Mouse (Mus musculus): ENCODE data around the gene Zbp1. TPM values are rescaled to one million over a fixed set of nuclear protein-coding genes. Genes with fewer than 3 reads are reported as not detected.

The Zbp1 gene
- polyA plus RNA-seq, 1 experiment from 2014 or later = not detected

GRCm38 (mm10) chr2:173181901-173182300 is 36.8 kb downstream of the Zbp1 start:
- WGBS = 84% methylated on average over 7 of the region's 7 CpGs
- H3K4me3 ChIP-seq (ENCODE audit: control insufficient read depth in 1 of 2, insufficient read depth in 1 of 2, low read depth in 1 of 2, low read length in 2 of 2) = no peak overlapping the region
- H3K36me3 ChIP-seq (ENCODE audit: control insufficient read depth, insufficient read depth, low read length) = no peaks in the 10 kb centered on the region
- ATAC-seq (ENCODE audit: insufficient number of reproducible peaks, insufficient read depth, low FRiP score, low read depth) = no peak
- no peak overlapping the region for H3K4me2 ChIP-seq (ENCODE audit: low read length)
- H3K4me1 ChIP-seq (ENCODE audit: control insufficient read depth in 2 of 2, insufficient read depth in 2 of 2, low read length in 2 of 2) = 0 out of 4 replicates have a peak, but pooled peaks cover 0 to 3% of the 10 kb centered on the region in 2 experiments
- H3K9me3 ChIP-seq (ENCODE audit: control insufficient read depth, low read length) = no peaks in the 10 kb centered on the region
- H3K9ac ChIP-seq (ENCODE audit: low read length) = no peak overlapping the region
- no peak overlapping the region for H3K27ac ChIP-seq (replicated peaks in 1 of 2; ENCODE audit: control insufficient read depth in 1 of 2, insufficient read depth in 1 of 2, low read depth in 2 of 2, low read length in 2 of 2)
- peaks cover 21% of the 10 kb centered on the region for H3K27me3 ChIP-seq (ENCODE audit: control insufficient read depth, insufficient read depth, low read length)

DNA sequence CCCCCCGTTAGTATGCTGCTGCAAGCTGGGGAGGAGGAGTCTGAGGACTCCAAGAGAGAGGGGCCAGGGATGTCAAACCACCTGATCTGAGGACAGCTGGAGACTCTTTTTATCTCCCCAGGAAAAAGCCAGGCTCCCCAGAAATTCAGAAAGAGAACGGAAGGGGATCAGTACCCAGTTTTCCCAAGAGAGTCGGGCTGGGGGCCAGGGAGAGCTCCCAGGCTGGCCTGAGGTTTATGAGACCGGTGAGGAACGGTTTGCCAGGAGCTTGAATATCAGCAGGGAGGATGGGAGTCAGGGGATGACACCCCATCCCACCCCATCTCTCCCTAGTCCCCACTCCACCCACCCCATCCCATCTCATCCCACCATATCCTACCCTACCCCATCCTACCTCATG is 37.2 kb downstream of the Zbp1 start:
- Histone ChIP-seq H3K27me3 (ENCODE audit: control insufficient read depth, insufficient read depth, low read length) (peaks cover 21% of the 10 kb centered on the region), H3K9me3 (ENCODE audit: control insufficient read depth, low read length) (no peaks in the 10 kb centered on the region)
- 52% methylated on average over 5 of the region's 5 CpGs for WGBS

GRCm38 (mm10) chr2:173180721-173181388 is 37.9 kb downstream of the Zbp1 start:
- H3K4me1 ChIP-seq (ENCODE audit: control insufficient read depth in 2 of 2, insufficient read depth in 2 of 2, low read length in 2 of 2) = no peaks in the 10 kb centered on the region
- no peak overlapping the region for H3K4me3 ChIP-seq (ENCODE audit: control insufficient read depth in 1 of 2, insufficient read depth in 1 of 2, low read depth in 1 of 2, low read length in 2 of 2)
- ATAC-seq (ENCODE audit: insufficient number of reproducible peaks, insufficient read depth, low FRiP score, low read depth) = no peak
- no peak overlapping the region for H3K9ac ChIP-seq (ENCODE audit: low read length)
- H3K27ac ChIP-seq (replicated peaks in 1 of 2; ENCODE audit: control insufficient read depth in 1 of 2, insufficient read depth in 1 of 2, low read depth in 2 of 2, low read length in 2 of 2) = no peak overlapping the region
- H3K4me2 ChIP-seq (ENCODE audit: low read length) = no peak overlapping the region
- H3K36me3 ChIP-seq (ENCODE audit: control insufficient read depth, insufficient read depth, low read length) = no peaks in the 10 kb centered on the region
- WGBS = 80% methylated on average over 11 of the region's 11 CpGs
- H3K9me3 ChIP-seq (ENCODE audit: control insufficient read depth, low read length) = no peaks in the 10 kb centered on the region
- peaks cover 19% of the 10 kb centered on the region for H3K27me3 ChIP-seq (ENCODE audit: control insufficient read depth, insufficient read depth, low read length)

More for the DNA sequence above, 37.2 kb downstream of the Zbp1 start:
- no peaks in the 10 kb centered on the region for H3K36me3 ChIP-seq (ENCODE audit: control insufficient read depth, insufficient read depth, low read length)
- H3K9ac ChIP-seq (ENCODE audit: low read length) = no peak overlapping the region
- H3K4me2 ChIP-seq (ENCODE audit: low read length) = no peak overlapping the region
- H3K4me1 ChIP-seq (ENCODE audit: control insufficient read depth in 2 of 2, insufficient read depth in 2 of 2, low read length in 2 of 2) = 0 out of 4 replicates have a peak, but pooled peaks cover 0 to 2% of the 10 kb centered on the region in 2 experiments
- H3K27ac ChIP-seq (replicated peaks in 1 of 2; ENCODE audit: control insufficient read depth in 1 of 2, insufficient read depth in 1 of 2, low read depth in 2 of 2, low read length in 2 of 2) = no peak overlapping the region
- ATAC-seq (ENCODE audit: insufficient number of reproducible peaks, insufficient read depth, low FRiP score, low read depth) = no peak
- H3K4me3 ChIP-seq (ENCODE audit: control insufficient read depth in 1 of 2, insufficient read depth in 1 of 2, low read depth in 1 of 2, low read length in 2 of 2) = no peak overlapping the region

DNA sequence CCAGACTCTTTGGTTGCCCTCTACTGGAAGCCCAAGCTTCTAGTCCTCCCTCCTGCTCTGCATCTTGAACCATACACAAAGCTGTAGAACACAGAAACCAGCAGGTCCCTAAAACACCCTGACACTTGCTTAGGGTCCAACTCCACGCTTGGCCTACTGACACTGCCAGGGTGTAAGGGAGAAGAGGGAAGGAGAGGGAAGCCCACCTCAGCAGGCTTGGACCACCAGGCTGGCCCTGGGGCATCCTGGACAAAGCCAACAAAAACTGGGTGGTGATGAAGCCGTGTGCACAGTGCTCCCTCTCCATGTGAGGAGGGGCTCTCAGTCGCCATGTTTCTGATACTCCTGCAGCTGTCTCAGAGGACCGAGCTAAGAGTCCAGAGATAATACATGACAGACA is 38.7 kb downstream of the Zbp1 start:
- H3K9me3 ChIP-seq (ENCODE audit: control insufficient read depth, low read length) = peaks cover 4% of the 10 kb centered on the region; the same call in 1 of the 2 replicates
- ATAC-seq (ENCODE audit: insufficient number of reproducible peaks, insufficient read depth, low FRiP score, low read depth) = no peak
- no peak overlapping the region for H3K9ac ChIP-seq (ENCODE audit: low read length)
- no peaks in the 10 kb centered on the region for H3K36me3 ChIP-seq (ENCODE audit: control insufficient read depth, insufficient read depth, low read length)
- no peak overlapping the region for H3K4me2 ChIP-seq (ENCODE audit: low read length)
- no peak overlapping the region for H3K27ac ChIP-seq (replicated peaks in 1 of 2; ENCODE audit: control insufficient read depth in 1 of 2, insufficient read depth in 1 of 2, low read depth in 2 of 2, low read length in 2 of 2)
- H3K4me1 ChIP-seq (ENCODE audit: control insufficient read depth in 2 of 2, insufficient read depth in 2 of 2, low read length in 2 of 2) = no peaks in the 10 kb centered on the region
- peaks cover 12% of the 10 kb centered on the region for H3K27me3 ChIP-seq (ENCODE audit: control insufficient read depth, insufficient read depth, low read length)
- 62% methylated on average over 4 of the region's 4 CpGs for WGBS
- H3K4me3 ChIP-seq (ENCODE audit: control insufficient read depth in 1 of 2, insufficient read depth in 1 of 2, low read depth in 1 of 2, low read length in 2 of 2) = no peak overlapping the region

- H3K36me3 ChIP-seq (ENCODE audit: control insufficient read depth, insufficient read depth, low read length) = no peaks in the 10 kb centered on the region
- ATAC-seq (ENCODE audit: insufficient number of reproducible peaks, insufficient read depth, low FRiP score, low read depth) = no peak
- H3K27me3 ChIP-seq (ENCODE audit: control insufficient read depth, insufficient read depth, low read length) = peaks cover 3% of the 10 kb centered on the region
- no peak overlapping the region for H3K9ac ChIP-seq (ENCODE audit: low read length)
- no peak overlapping the region for H3K4me3 ChIP-seq (ENCODE audit: control insufficient read depth in 1 of 2, insufficient read depth in 1 of 2, low read depth in 1 of 2, low read length in 2 of 2)
- peaks cover 3 to 6% of the 10 kb centered on the region in 2 experiments; a peak in 2 of 4 replicates for H3K4me1 ChIP-seq (ENCODE audit: control insufficient read depth in 2 of 2, insufficient read depth in 2 of 2, low read length in 2 of 2)
- 80% methylated on average over 7 of the region's 7 CpGs for WGBS
- H3K9me3 ChIP-seq (ENCODE audit: control insufficient read depth, low read length) = peaks cover 4% of the 10 kb centered on the region; the same call in 1 of the 2 replicates
- no peak overlapping the region for H3K4me2 ChIP-seq (ENCODE audit: low read length)
- no peak overlapping the region for H3K27ac ChIP-seq (replicated peaks in 1 of 2; ENCODE audit: control insufficient read depth in 1 of 2, insufficient read depth in 1 of 2, low read depth in 2 of 2, low read length in 2 of 2)
These were observed 39.7 kb downstream of the Zbp1 start for GRCm38 (mm10) chr2:173179046-173179445.

DNA sequence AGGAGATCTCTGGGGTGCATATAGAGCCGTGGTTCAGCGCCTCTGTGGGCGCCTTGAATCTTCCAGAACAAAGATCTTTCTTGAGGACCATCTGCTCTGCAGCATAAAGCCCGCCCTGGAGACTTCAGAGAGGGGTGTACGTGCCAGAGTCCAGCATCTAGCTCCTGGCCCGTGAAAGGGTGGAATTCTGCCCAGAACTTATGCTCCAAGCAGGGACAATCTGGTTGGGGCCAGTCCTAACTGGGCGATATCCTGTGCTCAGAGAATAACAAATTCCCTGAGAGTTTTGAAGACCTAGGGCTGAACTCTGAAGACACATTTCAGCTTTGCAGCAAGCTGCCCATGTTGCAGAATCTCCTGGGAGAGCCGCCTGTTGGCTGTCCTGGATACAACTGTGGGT is 40.8 kb downstream of the Zbp1 start:
- Histone ChIP-seq H3K9ac (ENCODE audit: low read length) (no peak overlapping the region), H3K27me3 (ENCODE audit: control insufficient read depth, insufficient read depth, low read length) (peaks cover 3% of the 10 kb centered on the region), H3K4me1 (ENCODE audit: control insufficient read depth in 2 of 2, insufficient read depth in 2 of 2, low read length in 2 of 2) (peaks cover 12 to 13% of the 10 kb centered on the region in 2 experiments), H3K9me3 (ENCODE audit: control insufficient read depth, low read length) (peaks cover 4% of the 10 kb centered on the region; the same call in 1 of the 2 replicates), H3K4me2 (ENCODE audit: low read length) (no peak overlapping the region), H3K4me3 (ENCODE audit: control insufficient read depth in 1 of 2, insufficient read depth in 1 of 2, low read depth in 1 of 2, low read length in 2 of 2) (no peak overlapping the region), H3K27ac (replicated peaks in 1 of 2; ENCODE audit: control insufficient read depth in 1 of 2, insufficient read depth in 1 of 2, low read depth in 2 of 2, low read length in 2 of 2) (no peak overlapping the region), H3K36me3 (ENCODE audit: control insufficient read depth, insufficient read depth, low read length) (no peaks in the 10 kb centered on the region)
- ATAC-seq (ENCODE audit: insufficient number of reproducible peaks, insufficient read depth, low FRiP score, low read depth) = no peak
- 85% methylated on average over 8 of the region's 8 CpGs for WGBS

DNA sequence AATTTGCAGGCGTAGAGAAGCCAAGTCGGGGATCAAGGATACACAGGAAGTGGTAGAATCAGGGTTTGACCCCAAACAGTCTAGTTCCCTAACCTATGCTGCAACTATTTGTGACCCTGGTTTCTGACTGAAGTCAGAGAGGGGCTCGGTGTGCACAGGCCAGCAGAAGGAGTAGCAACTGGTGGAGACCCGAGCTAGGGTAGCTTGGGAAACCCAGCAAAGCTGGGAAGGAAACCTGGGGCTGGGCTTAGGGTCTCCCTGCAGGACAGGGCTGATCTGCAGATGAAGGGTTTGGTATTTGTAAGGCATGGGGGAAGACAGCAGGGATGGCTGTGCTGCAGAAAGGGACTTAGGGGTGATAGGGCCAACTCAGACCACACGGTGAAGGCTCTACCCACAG is 41.2 kb downstream of the Zbp1 start:
- Histone ChIP-seq H3K9me3 (ENCODE audit: control insufficient read depth, low read length) (peaks cover 4% of the 10 kb centered on the region; the same call in 1 of the 2 replicates), H3K36me3 (ENCODE audit: control insufficient read depth, insufficient read depth, low read length) (no peaks in the 10 kb centered on the region), H3K27ac (replicated peaks in 1 of 2; ENCODE audit: control insufficient read depth in 1 of 2, insufficient read depth in 1 of 2, low read depth in 2 of 2, low read length in 2 of 2) (no peak overlapping the region), H3K4me1 (ENCODE audit: control insufficient read depth in 2 of 2, insufficient read depth in 2 of 2, low read length in 2 of 2) (peaks cover 15% of the 10 kb centered on the region in 2 experiments), H3K9ac (ENCODE audit: low read length) (no peak overlapping the region), H3K4me2 (ENCODE audit: low read length) (no peak overlapping the region), H3K4me3 (ENCODE audit: control insufficient read depth in 1 of 2, insufficient read depth in 1 of 2, low read depth in 1 of 2, low read length in 2 of 2) (no peak overlapping the region), H3K27me3 (ENCODE audit: control insufficient read depth, insufficient read depth, low read length) (no peaks in the 10 kb centered on the region; the same call in 1 of the 2 replicates)
- no peak for ATAC-seq (ENCODE audit: insufficient number of reproducible peaks, insufficient read depth, low FRiP score, low read depth)
- WGBS = 70% methylated on average over 5 of the region's 5 CpGs

Data from heart, embryonic 14.5 days (tissue).